Mouse (Mus musculus): ENCODE measurements around the gene Aacs.
A peak's percentile ranks its signal among the peaks of the same experiment; 100 is the strongest.
"Not testable (repeated sequence)": the region's sequence is repeated elsewhere in the genome, so short reads cannot be mapped to it uniquely, and the experiment has no call there.

The Aacs gene

GRCm38 (mm10) chr5:125466483-125466882 lies 9.1 kb upstream of the Aacs start:
- DNase-seq, result peak; percentile 32 to 50

DNA sequence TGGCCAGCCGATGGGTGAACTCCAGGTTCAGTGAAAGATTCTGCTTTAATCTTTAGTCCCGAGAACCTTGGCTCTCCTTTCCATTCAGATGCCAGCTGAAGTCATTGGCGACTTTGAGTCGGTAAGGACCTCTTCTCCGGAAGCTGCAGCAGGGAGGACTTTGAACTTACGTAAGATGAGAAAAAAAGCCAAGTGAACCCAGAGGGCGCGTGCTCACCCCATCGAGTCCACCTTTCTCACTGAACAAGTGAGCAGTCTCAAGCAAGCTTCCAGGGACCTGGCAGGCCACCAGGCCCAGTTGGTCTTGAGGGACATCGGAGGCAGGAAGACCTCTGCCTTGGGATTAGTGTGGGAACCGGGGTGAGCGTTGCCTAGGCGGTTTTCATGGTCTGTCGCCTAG lies 8.4 kb upstream of the Aacs start:
- DNase-seq, result peak; percentile 88 to 96

GRCm38 (mm10) chr5:125470713-125471112 lies 4.9 kb upstream of the Aacs start:
- DNase-seq, result peak; percentile 47 to 73

DNA sequence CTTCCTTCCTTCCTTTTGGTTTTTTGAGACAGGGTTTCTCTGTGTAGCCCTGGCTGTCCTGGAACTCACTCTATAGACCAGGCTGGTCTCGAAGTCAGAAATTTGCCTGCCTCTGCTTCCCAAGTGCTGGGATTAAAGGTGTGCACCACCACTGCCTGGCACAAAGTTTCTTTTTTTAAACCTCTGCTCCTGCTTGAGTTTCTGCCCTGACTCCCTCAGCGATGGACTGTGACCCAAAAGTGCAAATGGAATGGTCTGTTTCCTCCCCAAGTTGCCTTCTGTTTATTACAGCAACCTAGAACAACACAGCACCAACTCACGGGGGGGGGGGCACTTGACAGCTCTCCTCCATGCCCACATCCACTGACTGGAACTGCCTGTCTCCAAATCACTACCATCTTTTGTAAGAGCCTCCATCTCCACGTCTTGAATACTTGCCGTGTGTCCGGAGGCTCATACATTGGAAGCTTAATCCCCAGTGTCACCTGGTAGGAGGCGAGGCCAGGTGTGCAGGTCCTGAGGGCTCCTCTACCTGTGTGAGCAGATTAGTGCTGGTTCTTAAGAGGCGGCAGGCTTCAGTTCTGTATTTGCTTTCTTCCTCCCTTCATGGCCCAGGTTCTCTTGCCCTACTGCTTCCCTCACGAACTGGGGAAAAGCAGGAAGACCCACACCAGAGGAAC lies 2.7 kb upstream of the Aacs start:
- DNase-seq, result peak in 1 of 2 experiments; percentile 49

DNA sequence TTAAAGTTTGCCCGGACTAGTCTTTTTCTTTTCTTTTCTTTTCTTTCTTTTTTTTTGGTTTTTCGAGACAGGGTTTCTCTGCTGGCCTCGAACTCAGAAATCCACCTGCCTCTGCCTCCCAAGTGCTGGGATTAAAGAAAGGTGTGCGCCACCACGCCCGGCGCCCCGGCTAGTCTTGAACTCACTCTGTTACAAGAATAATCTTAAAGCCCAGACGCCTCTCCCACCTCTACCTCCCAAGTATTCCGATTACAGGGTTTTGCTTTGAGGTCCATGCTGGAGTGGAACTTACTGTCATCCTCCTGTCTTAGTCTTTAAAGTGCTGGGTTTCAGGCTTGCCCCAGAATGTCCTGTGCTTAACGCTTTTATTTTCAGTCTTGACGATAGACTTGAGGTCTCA lies 584 bp upstream of the Aacs start:
- DNase-seq, result no peak

GRCm38 (mm10) chr5:125476286-125476625 lies 642 bp downstream of the Aacs start:
- no peak for DNase-seq

DNA sequence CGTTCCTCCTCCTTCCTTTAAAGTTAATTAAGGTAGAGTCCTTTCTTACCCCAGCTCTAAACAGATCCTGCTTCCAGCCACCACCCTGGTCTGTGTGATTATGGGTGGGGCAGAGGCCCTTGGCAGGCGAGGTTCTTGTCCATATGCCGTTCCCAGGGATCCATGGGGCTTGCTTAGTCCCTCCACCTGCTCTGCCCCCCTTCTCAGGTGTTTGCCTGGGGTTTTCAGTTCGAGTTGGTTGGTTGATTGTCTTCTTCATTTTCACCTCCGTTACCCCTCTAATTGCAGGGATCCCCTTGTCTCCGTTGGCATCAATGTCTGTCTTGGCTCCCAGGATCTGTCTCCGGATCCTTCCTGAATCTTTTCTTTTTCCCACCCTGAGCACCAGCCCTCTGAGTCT lies 1.2 kb downstream of the Aacs start:
- DNase-seq, result no peak

- DNase-seq, result no peak
Measured at GRCm38 (mm10) chr5:125477533-125477932, 1.9 kb downstream of the Aacs start.

DNA sequence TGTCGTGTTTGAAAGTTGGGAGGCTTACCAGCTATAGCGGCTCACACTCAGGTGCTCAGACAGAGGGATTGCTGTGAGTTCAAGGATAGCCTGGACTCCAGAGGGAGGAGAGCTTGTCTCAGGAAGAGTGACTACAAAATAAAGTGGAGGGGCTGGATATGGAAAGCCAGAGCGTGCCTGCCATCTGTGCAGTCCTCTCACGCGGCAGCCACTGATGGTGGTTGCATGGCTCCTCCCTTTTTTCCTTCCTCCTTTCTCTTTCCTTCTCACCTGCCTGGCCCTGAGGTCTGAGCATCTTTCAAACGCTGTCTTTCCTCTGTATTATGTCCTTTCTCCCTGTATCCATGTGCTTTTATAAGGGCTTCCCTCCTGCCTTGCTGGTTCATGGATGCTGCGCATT lies 2.4 kb downstream of the Aacs start:
- DNase-seq, result no peak

- no peak for DNase-seq
Measured at GRCm38 (mm10) chr5:125479376-125479775, 3.8 kb downstream of the Aacs start.

DNA sequence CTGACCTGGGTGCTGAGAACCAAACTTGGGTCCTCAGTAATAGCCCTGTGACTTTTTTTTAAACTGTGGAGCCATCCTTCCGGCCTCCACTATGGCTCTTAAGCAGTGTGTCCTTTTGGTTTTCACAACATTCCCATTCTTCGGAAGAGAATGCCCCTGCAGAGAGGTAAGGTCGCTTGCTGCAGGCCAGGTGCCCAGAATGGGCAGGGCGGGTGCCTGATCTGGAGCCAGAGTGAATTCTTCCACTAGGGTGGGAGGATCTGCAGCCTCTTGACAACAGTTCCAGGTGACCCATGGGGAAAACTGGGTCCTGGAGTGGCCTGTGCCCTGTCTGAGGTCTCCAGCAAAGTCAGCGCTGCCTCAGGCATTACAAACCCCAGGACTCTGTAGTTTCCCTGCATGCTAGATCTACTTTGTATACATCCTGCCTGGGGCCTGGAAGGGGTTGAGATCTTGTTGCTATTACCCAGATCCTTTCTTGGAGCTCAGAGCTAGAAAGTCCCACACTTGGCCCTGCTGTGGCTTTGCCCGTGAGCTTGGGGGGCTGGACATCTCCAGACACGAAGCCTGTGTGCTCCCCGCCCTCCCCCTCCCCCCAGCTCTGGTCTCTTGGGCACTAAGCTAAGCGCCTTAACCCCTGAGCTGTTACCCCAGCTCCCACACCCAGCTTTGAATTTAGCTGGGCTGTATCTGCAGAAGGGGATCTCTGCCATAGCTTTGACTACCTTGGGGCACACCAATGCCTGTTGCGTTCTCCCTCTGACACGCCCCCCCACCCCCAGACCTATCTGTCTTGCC lies 5.0 kb downstream of the Aacs start:
- no peak for DNase-seq

DNA sequence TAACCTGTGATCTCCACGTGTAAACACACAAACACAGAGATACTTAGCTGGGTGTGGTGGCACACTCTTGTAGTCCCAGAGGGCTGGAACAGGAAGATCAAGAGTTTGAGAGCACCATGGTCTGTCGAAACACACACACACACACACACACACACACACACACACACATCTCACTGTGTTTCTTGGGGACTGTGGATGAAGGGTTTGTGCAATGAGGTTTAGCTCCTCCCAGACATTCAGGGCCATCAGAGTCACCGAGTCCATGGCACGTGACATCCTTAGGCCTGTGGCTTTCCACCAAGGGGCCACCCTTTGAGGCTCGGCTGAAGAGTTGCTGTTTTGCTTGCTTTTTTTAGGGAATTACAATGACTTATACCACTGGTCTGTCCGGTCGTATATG lies 6.9 kb downstream of the Aacs start:
- no peak for DNase-seq

DNA sequence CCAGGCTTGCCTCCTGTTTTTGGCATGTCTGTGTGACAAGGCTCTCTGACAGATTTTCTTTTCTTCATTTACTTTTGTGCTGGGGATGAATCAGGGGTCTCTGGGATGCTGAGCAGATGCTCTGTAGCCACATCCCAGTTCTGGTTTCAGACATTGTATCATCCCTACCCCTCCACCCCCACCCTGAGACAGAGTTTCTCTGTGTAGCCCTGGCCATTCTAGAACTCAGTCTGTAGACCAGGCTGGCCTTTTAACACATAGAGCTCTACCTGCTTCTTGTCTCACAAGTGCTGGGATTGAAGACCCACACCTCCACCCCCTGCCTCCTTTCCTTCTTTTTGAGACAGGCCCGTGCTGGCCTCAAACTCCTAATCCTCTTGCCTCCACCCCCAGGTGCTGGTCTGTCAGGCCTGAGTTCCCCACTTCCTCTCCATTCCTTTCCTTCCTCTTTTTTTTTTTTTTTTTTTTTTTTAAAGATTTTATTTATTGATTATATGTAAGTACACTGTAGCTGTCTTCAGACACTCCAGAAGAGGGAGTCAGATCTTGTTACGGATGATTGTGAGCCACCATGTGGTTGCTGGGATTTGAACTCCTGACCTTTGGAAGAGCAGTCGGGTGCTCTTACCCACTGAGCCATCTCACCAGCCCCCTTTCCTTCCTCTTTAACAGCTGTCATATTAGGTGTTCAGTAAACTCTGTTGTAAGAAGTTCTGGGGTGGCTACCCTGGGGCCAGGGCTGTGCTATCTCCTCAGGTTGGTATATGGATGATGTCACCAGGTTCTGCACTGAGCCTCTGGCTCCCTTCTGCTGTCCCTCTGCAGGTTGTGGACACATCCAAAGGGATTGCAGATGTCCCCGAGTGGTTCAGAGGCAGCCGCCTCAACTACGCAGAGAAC lies 8.3 kb downstream of the Aacs start:
- no peak for DNase-seq

- DNase-seq, result no peak
Measured at GRCm38 (mm10) chr5:125485031-125485778, 9.6 kb downstream of the Aacs start.

GRCm38 (mm10) chr5:125486088-125486487 lies 10.5 kb downstream of the Aacs start:
- DNase-seq, result peak in 1 of 2 experiments; percentile 38

DNA sequence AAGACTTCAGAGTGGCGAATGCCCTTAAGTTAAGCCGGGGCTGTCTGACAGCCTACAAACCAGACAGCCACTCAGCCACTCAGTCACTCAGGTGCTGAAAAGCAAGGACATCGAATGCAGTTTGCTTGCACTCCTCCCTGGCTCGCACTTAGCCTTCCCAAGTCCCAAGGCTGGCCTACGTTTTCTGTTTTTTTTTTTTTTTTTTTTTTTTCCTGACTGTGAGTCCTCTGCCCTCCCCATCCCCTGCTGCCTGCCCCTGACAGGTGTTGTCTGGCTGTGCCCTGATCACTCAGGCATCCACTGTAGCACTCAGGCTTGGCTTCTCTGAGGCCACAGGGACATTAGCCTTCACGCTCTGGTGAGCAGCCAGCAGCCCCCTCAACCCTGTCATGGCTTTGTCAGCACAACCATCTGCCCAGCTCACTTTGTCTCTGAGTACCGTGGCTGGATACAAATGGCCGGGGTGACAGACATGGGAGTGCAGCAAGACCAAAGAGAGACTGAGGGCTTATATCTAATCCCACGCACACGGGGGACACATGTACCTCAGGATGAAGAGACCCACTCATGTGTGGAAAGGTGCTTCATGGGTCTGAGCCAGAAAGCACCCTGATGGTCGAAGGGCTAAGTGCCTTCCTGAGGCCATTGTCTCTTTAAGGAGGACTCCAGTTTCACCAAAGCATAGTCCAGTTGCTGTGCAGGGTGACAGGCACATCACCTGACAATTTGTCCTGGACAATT lies 11.9 kb downstream of the Aacs start:
- peak; percentile 84 to 93 for DNase-seq

- DNase-seq, result peak; percentile 46 to 64
Measured at GRCm38 (mm10) chr5:125488116-125488455, 12.5 kb downstream of the Aacs start.

DNA sequence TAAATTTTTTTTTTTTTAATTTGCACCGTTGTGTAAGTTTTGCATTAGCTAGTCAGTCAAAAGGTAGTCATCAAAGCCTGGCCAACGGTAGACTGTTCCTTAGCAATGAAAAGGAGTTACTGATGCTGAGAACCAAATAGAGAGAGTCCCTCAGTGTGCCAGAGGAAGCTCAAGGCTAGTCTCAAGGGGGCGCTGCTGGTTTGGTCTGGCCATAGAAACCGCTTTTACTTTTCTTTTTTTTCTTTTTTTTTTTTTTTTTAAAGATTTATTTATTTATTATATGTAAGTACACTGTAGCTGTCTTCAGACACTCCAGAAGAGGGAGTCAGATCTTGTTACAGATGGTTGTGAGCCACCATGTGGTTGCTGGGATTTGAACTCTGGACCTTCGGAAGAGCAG lies 13.3 kb downstream of the Aacs start:
- not testable (repeated sequence) for DNase-seq

DNA sequence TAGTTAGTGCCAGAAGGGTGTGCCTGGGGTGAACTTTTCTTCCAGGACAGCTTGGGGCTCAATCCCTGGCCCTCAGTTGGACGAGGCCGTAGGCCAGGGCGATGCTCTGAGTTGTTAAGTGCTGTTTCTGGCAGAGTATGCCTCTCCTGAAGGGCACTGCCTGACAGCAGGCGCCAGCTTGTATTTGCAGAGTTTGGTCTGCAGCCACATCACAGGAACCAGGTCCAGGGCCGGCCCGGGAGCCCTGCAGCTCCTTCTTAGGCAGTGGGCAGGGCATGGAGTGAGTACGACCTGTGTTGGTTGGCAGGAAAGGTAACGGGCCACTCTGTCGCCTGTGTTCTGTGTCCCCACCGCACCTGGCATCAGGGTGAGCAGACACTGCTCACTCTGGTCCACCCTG lies 15.5 kb downstream of the Aacs start:
- DNase-seq, result no peak

DNA sequence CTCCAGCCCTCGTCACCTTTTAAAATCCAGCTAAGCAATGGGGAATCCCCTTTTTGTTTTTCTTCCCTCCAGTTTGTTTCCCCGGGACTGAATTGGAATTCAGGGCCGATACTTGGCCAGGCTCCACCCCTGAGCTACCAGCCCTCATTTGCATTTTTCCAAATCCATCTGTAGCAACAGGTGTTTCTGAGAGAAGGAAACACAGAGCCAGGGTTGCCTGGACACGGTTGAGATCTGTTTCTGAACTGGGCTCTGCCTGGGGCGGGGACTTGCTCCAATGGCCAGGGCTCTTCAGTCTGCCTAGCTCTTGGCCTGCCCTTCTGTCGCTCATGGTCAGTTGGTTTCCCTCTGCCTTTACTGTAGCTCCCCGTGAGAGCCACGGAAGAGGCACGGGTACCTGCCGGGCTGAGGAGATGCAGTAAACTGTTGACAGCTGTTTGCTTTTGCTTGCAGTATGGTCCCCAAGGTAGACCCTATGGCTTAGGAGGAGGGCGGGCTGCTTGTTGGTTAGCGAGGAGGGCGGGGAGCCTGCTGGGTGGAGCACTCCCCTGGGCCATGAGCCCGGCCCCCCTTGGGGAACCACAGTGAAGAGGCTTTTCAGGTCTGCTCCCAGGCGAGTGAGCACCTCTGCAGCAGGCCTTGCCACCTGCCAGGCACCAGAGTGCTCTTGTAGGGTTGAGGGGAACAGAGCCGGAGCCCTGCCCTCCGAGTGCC lies 16.9 kb downstream of the Aacs start:
- no peak for DNase-seq

- DNase-seq, result no peak
Measured at GRCm38 (mm10) chr5:125493093-125493423, 17.4 kb downstream of the Aacs start.

DNA sequence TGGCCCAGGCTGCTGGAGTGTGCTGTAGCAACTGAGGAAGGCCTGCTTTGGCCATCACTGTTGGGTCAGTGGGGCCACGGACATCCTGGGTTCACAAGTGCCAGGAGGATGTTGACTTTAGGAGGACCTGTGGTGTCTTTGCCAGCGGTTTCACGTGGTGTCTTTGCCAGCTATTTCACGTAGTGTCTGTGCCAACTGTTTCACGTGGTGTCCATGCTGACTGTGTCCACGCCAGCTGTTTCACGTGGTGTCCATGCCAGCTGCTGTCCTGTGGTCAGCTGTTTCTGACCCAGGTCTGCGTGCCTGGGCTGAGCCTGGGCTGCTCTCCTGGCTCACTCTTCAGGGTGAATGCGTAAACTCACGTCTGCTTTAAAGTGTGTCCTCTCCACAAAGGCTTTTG lies 20.0 kb downstream of the Aacs start:
- peak; percentile 27 to 61 for DNase-seq
